32 mouse cellular contexts compared by ENCODE assay signal in the genomic region with DNA sequence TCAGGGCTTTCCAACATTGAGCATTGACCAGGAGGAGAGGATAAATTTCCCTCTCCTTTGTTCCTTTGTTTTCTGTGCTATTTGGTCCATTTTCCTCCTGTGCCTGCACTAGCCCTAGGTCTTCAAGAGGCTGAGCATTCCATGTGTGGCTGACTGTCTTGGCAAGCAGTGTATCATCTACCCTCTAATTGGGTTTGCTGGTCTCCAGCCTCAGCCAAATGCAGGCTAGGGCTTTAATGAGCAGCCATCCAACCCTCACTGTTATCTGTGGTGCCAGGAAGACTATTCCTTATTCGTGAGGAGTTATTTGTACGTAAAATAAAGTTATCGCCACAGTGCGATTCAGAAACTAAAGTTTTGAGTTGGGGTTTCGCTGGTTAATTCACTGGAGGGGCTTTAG. TPM values are rescaled to one million over a fixed set of nuclear protein-coding genes. Genes with fewer than 3 reads are reported as not detected.
"Had no signal": no experiment of that assay in that cellular context is flagged by ENCODE, and none has a peak within 500 bp of the region (broad histone marks: within the 10 kb centered on the region; RNA-seq: fewer than 3 reads in every experiment).

No protein-coding gene starts in this region.

- H3K27ac ChIP-seq: kidney, postnatal 0 days; layer of hippocampus, adult 2 months; limb, embryonic 12.5 days; limb, embryonic 15.5 days; liver, embryonic 14.5 days; lung, embryonic 15.5 days; midbrain, embryonic 10.5 days; midbrain, embryonic 13.5 days; neural tube, embryonic 13.5 days; stomach, embryonic 15.5 days had no signal

- DNase-seq: kidney, postnatal 25 days; layer of hippocampus, adult 9-11 months; left cerebral cortex, postnatal 4 days; lung, adult 18-20 months; lung, postnatal 10 days; lung, postnatal 36 days; retina, postnatal 1 day; right cerebral cortex, postnatal 25 days; spleen, adult 18-20 months; thymus, postnatal 25 days had no signal

- H3K4me2 ChIP-seq: limb, embryonic 12.5 days; limb, embryonic 15.5 days; liver, embryonic 11.5 days; lung, embryonic 15.5 days; midbrain, embryonic 13.5 days; neural tube, embryonic 13.5 days; stomach, embryonic 15.5 days had no signal

- H3K9me3 ChIP-seq: limb, embryonic 12.5 days; limb, embryonic 15.5 days; lung, embryonic 15.5 days; megakaryocyte, embryonic 14.5 days; midbrain, embryonic 10.5 days; midbrain, embryonic 13.5 days; neural tube, embryonic 13.5 days; stomach, embryonic 15.5 days had no signal

- H3K4me1 ChIP-seq: limb, embryonic 12.5 days; limb, embryonic 15.5 days; lung, embryonic 15.5 days; midbrain, embryonic 10.5 days; midbrain, embryonic 13.5 days; neural tube, embryonic 13.5 days; stomach, embryonic 15.5 days had no signal

- ATAC-seq: midbrain, embryonic 13.5 days; midbrain, embryonic 16.5 days had no signal

- H3K36me3 ChIP-seq: limb, embryonic 12.5 days; limb, embryonic 15.5 days; lung, embryonic 15.5 days; midbrain, embryonic 10.5 days; midbrain, embryonic 13.5 days; neural tube, embryonic 13.5 days; stomach, embryonic 15.5 days had no signal

- H3K4me3 ChIP-seq: layer of hippocampus, adult 2 months; limb, embryonic 12.5 days; limb, embryonic 15.5 days; lung, embryonic 15.5 days; megakaryocyte, embryonic 14.5 days; midbrain, embryonic 10.5 days; midbrain, embryonic 13.5 days; myocyte; neural tube, embryonic 13.5 days; stomach, embryonic 15.5 days had no signal

- H3K9ac ChIP-seq: limb, embryonic 12.5 days; limb, embryonic 15.5 days; liver, embryonic 14.5 days; lung, embryonic 15.5 days; midbrain, embryonic 13.5 days; neural tube, embryonic 13.5 days; stomach, embryonic 15.5 days had no signal

- H3K27me3 ChIP-seq: limb, embryonic 12.5 days; limb, embryonic 15.5 days; lung, embryonic 15.5 days; megakaryocyte, embryonic 14.5 days; midbrain, embryonic 13.5 days; neural tube, embryonic 13.5 days; stomach, embryonic 15.5 days had no signal

RNA-seq across cellular contexts. Expression of gene Gm5426, which starts 2.2 kb away (rescaled TPM):
- total RNA-seq: layer of hippocampus, adult 2 months; layer of hippocampus, postnatal 25 days; left cerebral cortex, adult 18-20 months; left cerebral cortex, postnatal 14 days; left cerebral cortex, postnatal 4 days; monocyte, adult 5-6 weeks; neutrophil, adult 5-6 weeks had no signal
- polyA plus RNA-seq: kidney, embryonic 14.5 days; kidney, postnatal 0 days; large intestine, adult 2 months; limb, embryonic 12.5 days; limb, embryonic 15.5 days; liver, embryonic 11.5 days; liver, embryonic 14.5 days; lung, embryonic 15.5 days; midbrain, embryonic 10.5 days; midbrain, embryonic 13.5 days; midbrain, embryonic 16.5 days; myocyte; neural tube, embryonic 13.5 days; stomach, embryonic 15.5 days; thymus, postnatal 0 days had no signal
